Mouse (Mus musculus) CH12.LX (cell line): Measurements from ENCODE around the gene Caskin1. TPM values are rescaled to one million over a fixed set of nuclear protein-coding genes. Genes with fewer than 3 reads are reported as not detected.

Experiments
- DNase-seq: peaks from one replicate; pipeline ENCODE4 v3.0.0-alpha.2; 2013; ENCODE audit errors: extremely low read depth
- H3K27ac ChIP-seq: 2 replicates; pipeline ENCODE4 v1.5.1; 2012; ENCODE audit warnings: low read depth, mild to moderate bottlenecking, control low read depth, moderate library complexity; ENCODE audit not compliant: insufficient read depth
- H3K27me3 ChIP-seq: replicated peaks from 2 replicates; pipeline ENCODE3; 2012; ENCODE audit warnings: inconsistent platforms
- H3K36me3 ChIP-seq, 2 experiments: replicated peaks in 1 of 2; 2 replicates each; pipeline versions ENCODE3 to v1.6.1; 2012; ENCODE audit warnings: inconsistent platforms in 1 of 2, low read length in 1 of 2, mild to moderate bottlenecking in 1 of 2, mixed read lengths in 1 of 2, moderate library complexity in 1 of 2; ENCODE audit not compliant: control insufficient read depth in 1 of 2, insufficient read depth in 1 of 2
- H3K4me1 ChIP-seq, 2 experiments: 2 replicates each; pipeline ENCODE4 v1.6.1; 2012; ENCODE audit warnings: inconsistent platforms in 1 of 2, moderate library complexity in 1 of 2; ENCODE audit not compliant: insufficient read depth in 2 of 2, control insufficient read depth in 1 of 2
- H3K4me2 ChIP-seq: 2 replicates; pipeline ENCODE4 v1.6.1; 2012; ENCODE audit warnings: low read depth, mild to moderate bottlenecking, control low read depth; ENCODE audit not compliant: poor library complexity, insufficient read depth, severe bottlenecking
- H3K4me3 ChIP-seq, 3 experiments: fragments of 150-350 bp in 1 of 3; sonication (generic) in 1 of 3; replicated peaks in 1 of 3; 2 replicates each; pipeline versions ENCODE3 to v1.5.1; 2011 to 2012; ENCODE audit warnings: low read depth in 2 of 3, low read length in 2 of 3, mild to moderate bottlenecking in 2 of 3, moderate library complexity in 2 of 3, control low read depth in 1 of 3, improper control_type of control experiment in 1 of 3, inconsistent platforms in 1 of 3, mixed read lengths in 1 of 3; ENCODE audit not compliant: poor library complexity in 1 of 3
- H3K79me2 ChIP-seq: replicated peaks from 2 replicates; pipeline ENCODE4 v1.6.1; 2012; ENCODE audit warnings: mild to moderate bottlenecking, moderate library complexity; ENCODE audit not compliant: control insufficient read depth, poor library complexity, insufficient read depth, severe bottlenecking; ENCODE audit errors: extremely low read depth
- H3K9ac ChIP-seq: 2 replicates; pipeline ENCODE4 v1.6.1; 2012; ENCODE audit warnings: low read depth, mild to moderate bottlenecking, control low read depth, moderate library complexity; ENCODE audit not compliant: insufficient read depth
- H3K9me3 ChIP-seq: replicated peaks from 2 replicates; pipeline ENCODE3; 2012; ENCODE audit warnings: low read length, inconsistent platforms, mixed read lengths
- CTCF ChIP-seq, 2 experiments: IDR thresholded peaks in 1 of 2; conservative IDR thresholded peaks in 1 of 2; 2 replicates each; pipeline ENCODE4 v1.5.1; 2011 to 2012; ENCODE audit warnings: low read depth in 2 of 2, low read length in 2 of 2, improper control_type of control experiment in 1 of 2, inconsistent platforms in 1 of 2, mild to moderate bottlenecking in 1 of 2, moderate library complexity in 1 of 2
- E2F4 ChIP-seq: IDR thresholded peaks from 2 replicates; pipeline ENCODE4 v1.6.1; 2011; ENCODE audit warnings: low read depth, low read length, improper control_type of control experiment; ENCODE audit not compliant: insufficient replicate concordance
- ELF1 ChIP-seq: IDR thresholded peaks from 2 replicates; pipeline ENCODE4 v1.6.1; 2014; ENCODE audit warnings: low read depth, mild to moderate bottlenecking, inconsistent platforms, low read length, improper control_type of control experiment
- EP300 ChIP-seq: IDR thresholded peaks from 2 replicates; pipeline ENCODE4 v1.6.1; 2011; ENCODE audit warnings: low read length, improper control_type of control experiment
- GABPA ChIP-seq: IDR thresholded peaks from 2 replicates; pipeline ENCODE4 v1.6.1; 2012; ENCODE audit warnings: low read depth, low read length, improper control_type of control experiment, inconsistent platforms; ENCODE audit not compliant: insufficient replicate concordance
- HCFC1 ChIP-seq: IDR thresholded peaks from 2 replicates; pipeline ENCODE4 v1.6.1; 2012; ENCODE audit warnings: low read depth, mild to moderate bottlenecking, inconsistent platforms, low read length, improper control_type of control experiment
- IRF4 ChIP-seq: IDR thresholded peaks from 2 replicates; pipeline ENCODE4 v1.6.1; 2014; ENCODE audit warnings: low read depth, mild to moderate bottlenecking, inconsistent platforms, low read length, improper control_type of control experiment
- JUND ChIP-seq: conservative IDR thresholded peaks from 2 replicates; pipeline ENCODE4 v1.6.1; 2011; ENCODE audit warnings: low read depth, low read length, improper control_type of control experiment
- MEF2A ChIP-seq: IDR thresholded peaks from 2 replicates; pipeline ENCODE4 v1.6.1; 2014; ENCODE audit warnings: low read depth, mild to moderate bottlenecking, inconsistent platforms, low read length, improper control_type of control experiment, borderline replicate concordance
- MXI1 ChIP-seq: IDR thresholded peaks from 2 replicates; pipeline ENCODE4 v1.6.1; 2011; ENCODE audit warnings: mild to moderate bottlenecking, low read depth, low read length, improper control_type of control experiment
- MYC ChIP-seq: IDR thresholded peaks from 2 replicates; pipeline ENCODE4 v1.6.1; 2011; ENCODE audit warnings: low read depth, mild to moderate bottlenecking, improper control_type of control experiment, low read length
- NELFE ChIP-seq: IDR thresholded peaks from 2 replicates; pipeline ENCODE4 v1.6.1; 2011; ENCODE audit warnings: low read depth, low read length, improper control_type of control experiment
- TCF12 ChIP-seq: IDR thresholded peaks from 2 replicates; pipeline ENCODE4 v1.6.1; 2014; ENCODE audit warnings: low read depth, mild to moderate bottlenecking, inconsistent platforms, low read length, improper control_type of control experiment
- USF2 ChIP-seq: conservative IDR thresholded peaks from 2 replicates; pipeline ENCODE4 v1.6.1; 2011; ENCODE audit warnings: low read depth, low read length, improper control_type of control experiment
- ZMIZ1 ChIP-seq: IDR thresholded peaks from 2 replicates; pipeline ENCODE4 v1.6.1; 2012; ENCODE audit warnings: low read depth, mild to moderate bottlenecking, inconsistent platforms, low read length, improper control_type of control experiment
- dilution Hi-C: fragments of 300-500 bp; cut with MboI; formaldehyde crosslinking; loops from 2 replicates; pipeline ENCODE4 v1.14.3; 2020; ENCODE audit warnings: low sequenced_read_pairs; ENCODE audit not compliant: extremely low pct_unique_long_range_greater_than_20kb, extremely low pct_ligation_motif_present
- in situ Hi-C: fragments of 300-500 bp; cut with MboI; formaldehyde crosslinking; loops from 3 replicates; pipeline ENCODE4 v1.14.3; 2019; ENCODE audit warnings: low sequenced_read_pairs, low pct_ligation_motif_present, low pct_unique_long_range_greater_than_20kb, mixed read lengths
- polyA plus RNA-seq: library from polyadenylated mRNA; unstranded; fragments of >175 nt; gene quantifications from 2 replicates; pipeline ENCODE4 v1.2.1, GENCODE M21; 2012; ENCODE audit warnings: low read depth; ENCODE audit not compliant: insufficient read length
- total RNA-seq, 2 experiments: library from RNA; depleted of rRNA; stranded (reverse); fragments of 300-350 nt in 1 of 2; fragments of >200 nt in 1 of 2; gene quantifications; 2 replicates each; pipeline ENCODE4 v1.2.3; 2012 to 2014

The Caskin1 gene
- total and polyA plus RNA-seq, 3 experiments = 0.08 to 0.71 TPM; not detected in 1

DNA sequence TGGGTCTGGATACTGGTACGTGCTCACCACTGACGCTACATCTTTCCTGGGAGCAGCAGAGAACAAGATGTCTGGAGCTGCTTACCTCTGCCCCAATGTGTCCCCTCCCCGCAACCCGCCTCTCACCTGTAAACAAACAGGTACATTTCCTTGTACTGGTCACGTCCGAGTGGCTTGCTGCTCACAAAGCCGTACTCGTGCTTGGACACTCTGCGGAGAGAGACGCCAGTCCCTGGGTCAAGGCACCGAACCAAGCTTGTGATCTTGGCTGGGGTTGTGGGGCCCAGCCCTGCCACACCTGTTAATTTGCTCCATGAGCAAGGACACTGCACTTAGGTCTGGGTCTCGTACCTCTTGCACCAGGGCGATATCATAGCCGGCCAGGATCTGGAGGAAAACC, 46.3 kb upstream of the Caskin1 start:
- H3K36me3 ChIP-seq = peaks cover 89 to 100% of the 10 kb centered on the region in 2 experiments
- no peak overlapping the region for H3K27ac ChIP-seq
- no peaks in the 10 kb centered on the region for H3K9me3 ChIP-seq
- H3K4me1 ChIP-seq = peaks cover 0 to 6% of the 10 kb centered on the region in 2 experiments; a peak in 1 of 4 replicates
- no peak overlapping the region for H3K4me2 ChIP-seq
- in situ Hi-C loops = no loop called here
- DNase-seq = no peak
- dilution Hi-C loops = no loop called here
- no peak for TF ChIP-seq MYC
- TF ChIP-seq MXI1 = no peak
- no peak for TF ChIP-seq E2F4
- TF ChIP-seq GABPA = no peak
- TF ChIP-seq JUND = no peak
- TF ChIP-seq HCFC1 = no peak
- no peak for TF ChIP-seq IRF4
- TF ChIP-seq MEF2A = no peak
- TF ChIP-seq NELFE = no peak
- H3K4me3 ChIP-seq = no peak overlapping the region
- no peaks in the 10 kb centered on the region for H3K79me2 ChIP-seq
- H3K9ac ChIP-seq = no peak overlapping the region
- H3K27me3 ChIP-seq = no peaks in the 10 kb centered on the region

DNA sequence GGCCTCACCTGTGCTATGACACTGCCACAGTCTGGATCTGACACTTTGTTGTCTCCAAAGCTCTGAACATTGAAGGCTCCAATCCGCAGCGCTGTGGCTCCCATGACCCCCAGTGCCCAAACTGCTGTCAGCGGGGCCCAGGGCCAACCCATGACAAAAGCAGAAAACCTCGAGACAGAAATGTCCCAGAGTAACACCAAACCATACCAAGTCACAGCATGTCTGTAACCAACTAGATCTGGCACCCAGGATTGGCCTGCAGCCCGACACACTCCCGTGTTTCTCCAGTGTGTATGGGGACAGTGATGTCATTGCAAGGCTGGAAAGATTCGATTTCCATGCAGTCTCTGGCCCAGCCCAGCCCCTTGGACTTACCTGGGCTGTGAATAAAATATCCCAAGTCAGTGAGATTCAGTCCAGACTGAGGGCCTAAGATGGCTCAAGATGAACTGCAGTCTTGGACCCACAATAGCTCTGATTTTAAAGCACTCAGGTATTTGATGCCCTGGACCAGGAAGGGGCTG, 45.7 kb upstream of the Caskin1 start, which contains the start of gene Dnase1l2:
Dnase1l2 (minus strand) TSS at position 474 of the 524 bp plus-strand sequence.
- TF ChIP-seq GABPA (no peak), ZMIZ1 (no peak), EP300 (no peak), IRF4 (no peak), ELF1 (no peak), TCF12 (no peak), USF2 (no peak), MYC (no peak), CTCF (conservative IDR thresholded peaks at IDR 0.05 in 1 of 2, IDR thresholded peaks at IDR 0.05 in 1 of 2; ENCODE audit: low read depth in 2 of 2, low read length in 2 of 2) (no peak), MEF2A (no peak)
- H3K4me1 ChIP-seq = peaks cover 0 to 12% of the 10 kb centered on the region in 2 experiments; a peak in 2 of 4 replicates
- H3K79me2 ChIP-seq = no peaks in the 10 kb centered on the region
- no peaks in the 10 kb centered on the region for H3K9me3 ChIP-seq
- no peak within 1 kb of the TSS for H3K4me3 ChIP-seq
- H3K4me2 ChIP-seq = no peak within 1 kb of the TSS
- peaks cover 90 to 100% of the 10 kb centered on the region in 2 experiments for H3K36me3 ChIP-seq
- no peaks in the 10 kb centered on the region for H3K27me3 ChIP-seq
- no peak within 1 kb of the TSS for H3K9ac ChIP-seq
- DNase-seq = no peak
- dilution Hi-C loops = no loop called here
- in situ Hi-C loops = no loop called here
- H3K27ac ChIP-seq = no peak within 1 kb of the TSS
